Comparison of ENCODE assay signal across 8 mouse cellular contexts in the genomic region with DNA sequence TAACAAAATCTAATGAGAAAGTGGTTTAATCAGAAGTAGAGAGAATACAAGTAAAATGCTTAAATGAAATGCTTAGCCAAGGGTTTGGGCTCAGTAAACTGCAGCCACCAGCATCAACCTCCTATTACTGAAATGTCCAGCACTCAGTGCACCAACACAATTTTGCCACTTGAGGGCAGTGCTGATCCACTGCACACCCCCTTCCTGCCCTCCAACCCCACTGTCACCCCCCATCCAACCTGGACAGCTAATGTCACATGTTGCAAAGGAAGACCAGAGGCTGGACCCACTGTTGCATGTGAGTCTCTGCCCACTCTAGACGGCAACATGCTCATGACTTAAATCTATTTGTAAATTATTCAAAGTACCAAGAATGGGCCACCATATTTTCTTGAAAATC.
DNase-seq lines count a peak whose midpoint lies in the region; ATAC-seq lines count a peak whose summit lies in the region.

No protein-coding gene starts in this region.

- DNase-seq in cerebellum, adult 18-20 months: peak; percentile 26 to 36
- peak; percentile 52 for DNase-seq in ovary, postnatal 36 days (ENCODE audit: low spot score)
- no peak for DNase-seq in ovary, adult 18-20 months (ENCODE audit: low spot score)
- peak; percentile 59 to 61 for DNase-seq in cerebellum, postnatal 14 days
- peak; percentile 64 for DNase-seq in heart, postnatal 4 days
- peak; percentile 26 for DNase-seq in lung, postnatal 25 days (ENCODE audit: low spot score)
- DNase-seq in thymus, postnatal 14 days: peak; percentile 63

- ATAC-seq in cerebellum, adult (ENCODE audit: insufficient number of reproducible peaks, low FRiP score, low TSS enrichment): no peak
